Comparison of ENCODE assay signal across 9 mouse cellular contexts in the genomic region with DNA sequence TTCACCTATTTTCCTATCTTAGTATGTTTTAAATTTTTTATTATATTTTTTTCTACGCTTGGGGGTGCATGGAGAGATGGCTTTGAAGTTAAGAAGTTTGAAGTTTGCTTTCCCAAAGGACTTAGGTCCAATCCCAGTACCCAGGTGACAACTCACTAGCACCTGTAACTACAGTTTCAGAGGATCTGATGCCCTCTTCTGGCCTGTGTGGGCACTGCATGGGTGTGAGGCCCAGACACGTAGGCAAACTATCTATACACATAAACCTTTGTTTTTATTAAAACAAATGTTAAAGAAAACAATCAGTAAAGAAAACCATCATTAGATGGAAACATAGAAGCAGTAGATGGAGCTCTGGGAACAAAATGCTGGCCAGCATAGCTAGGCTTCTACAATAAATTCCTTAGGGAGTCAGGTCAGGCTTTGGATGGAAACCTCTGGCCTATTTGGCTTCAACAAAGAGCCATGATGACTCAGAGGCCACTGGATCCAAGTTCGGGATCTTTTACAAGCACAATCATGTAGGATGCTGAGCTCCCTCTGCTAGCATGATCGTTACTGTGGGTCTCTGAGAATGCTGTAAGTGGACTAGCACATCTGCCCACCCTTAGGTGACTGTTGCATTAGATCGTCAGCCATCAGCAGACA. TPM values are rescaled to one million over a fixed set of nuclear protein-coding genes. Genes with fewer than 3 reads are reported as not detected.
DNase-seq lines count a peak whose midpoint lies in the region; ATAC-seq and TF ChIP-seq lines count a peak whose summit lies in the region.
"Had no signal": no experiment of that assay in that cellular context is flagged by ENCODE, and none has a peak within 500 bp of the region (broad histone marks: within the 10 kb centered on the region; RNA-seq: fewer than 3 reads in every experiment).

No protein-coding gene starts in this region.

- ATAC-seq in hindbrain, postnatal 0 days = no peak
- ATAC-seq in hindbrain, embryonic 16.5 days = no peak
- no peak for ATAC-seq in lung, postnatal 0 days
- no peak for ATAC-seq in activated CD4-positive, CD25-positive, alpha-beta regulatory T cell, adult 4 months
- ATAC-seq in megakaryocyte, adult 5-6 weeks (ENCODE audit: poor library complexity, severe bottlenecking) = no peak

- no peak for TF ChIP-seq EP300 in lung, postnatal 0 days (IDR thresholded peaks at IDR 0.05)

- no peaks in the 10 kb centered on the region for H3K9me3 ChIP-seq in hindbrain, postnatal 0 days (ENCODE audit: low read length)
- no peaks in the 10 kb centered on the region for H3K9me3 ChIP-seq in hindbrain, embryonic 16.5 days (ENCODE audit: control insufficient read depth, low read length)
- H3K9me3 ChIP-seq in lung, postnatal 0 days (ENCODE audit: low read length) = no peaks in the 10 kb centered on the region
- H3K9me3 ChIP-seq: neural tube, embryonic 12.5 days had no signal

- H3K9ac ChIP-seq in hindbrain, postnatal 0 days (replicated peaks; ENCODE audit: low read length) = no peak overlapping the region
- H3K9ac ChIP-seq in hindbrain, embryonic 16.5 days (ENCODE audit: low read depth, low read length) = no peak overlapping the region
- H3K9ac ChIP-seq in lung, postnatal 0 days (replicated peaks; ENCODE audit: low read depth) = no peak overlapping the region
- H3K9ac ChIP-seq: neural tube, embryonic 12.5 days had no signal

- H3K4me2 ChIP-seq in hindbrain, postnatal 0 days (ENCODE audit: low read depth, low read length) = no peak overlapping the region
- no peak overlapping the region for H3K4me2 ChIP-seq in hindbrain, embryonic 16.5 days (ENCODE audit: low read length)
- H3K4me2 ChIP-seq in lung, postnatal 0 days (replicated peaks; ENCODE audit: low read depth, low read length) = no peak overlapping the region
- H3K4me2 ChIP-seq: neural tube, embryonic 12.5 days had no signal

- 78% methylated on average over 5 of the region's 5 CpGs for WGBS in hindbrain, postnatal 0 days
- 82% methylated on average over 5 of the region's 5 CpGs for WGBS in hindbrain, embryonic 16.5 days
- WGBS in lung, postnatal 0 days = 81% methylated on average over 5 of the region's 5 CpGs

- H3K4me1 ChIP-seq in hindbrain, postnatal 0 days (ENCODE audit: insufficient read depth, low read length) = no peaks in the 10 kb centered on the region
- no peaks in the 10 kb centered on the region; the same call in 1 of the 2 replicates for H3K4me1 ChIP-seq in hindbrain, embryonic 16.5 days (ENCODE audit: control insufficient read depth, insufficient read depth, low read depth, low read length)
- H3K4me1 ChIP-seq in lung, postnatal 0 days (ENCODE audit: insufficient read depth, low read depth, low read length) = no peaks in the 10 kb centered on the region
- H3K4me1 ChIP-seq: neural tube, embryonic 12.5 days had no signal

- TF ChIP-seq CTCF in hindbrain, postnatal 0 days (IDR thresholded peaks at IDR 0.05; ENCODE audit: low read depth) = peak; percentile 56
- peak; percentile 69 for TF ChIP-seq CTCF in lung, postnatal 0 days (IDR thresholded peaks at IDR 0.05)

- no peaks in the 10 kb centered on the region for H3K36me3 ChIP-seq in hindbrain, postnatal 0 days (ENCODE audit: insufficient read depth, low read length)
- H3K36me3 ChIP-seq in hindbrain, embryonic 16.5 days (ENCODE audit: control insufficient read depth, insufficient read depth, low read length) = no peaks in the 10 kb centered on the region
- no peaks in the 10 kb centered on the region for H3K36me3 ChIP-seq in lung, postnatal 0 days (ENCODE audit: insufficient read depth, low read length)
- H3K36me3 ChIP-seq: neural tube, embryonic 12.5 days had no signal

- H3K4me3 ChIP-seq in hindbrain, postnatal 0 days (ENCODE audit: low read length) = no peak overlapping the region
- H3K4me3 ChIP-seq in hindbrain, embryonic 16.5 days (ENCODE audit: low read length) = no peak overlapping the region
- no peak overlapping the region for H3K4me3 ChIP-seq in lung, postnatal 0 days (ENCODE audit: low read depth, low read length)
- H3K4me3 ChIP-seq: neural tube, embryonic 12.5 days had no signal

- no peaks in the 10 kb centered on the region for H3K27me3 ChIP-seq in hindbrain, postnatal 0 days (ENCODE audit: insufficient read depth, low read length)
- H3K27me3 ChIP-seq in hindbrain, embryonic 16.5 days (replicated peaks; ENCODE audit: control insufficient read depth, insufficient read depth, low read length) = no peaks in the 10 kb centered on the region
- H3K27me3 ChIP-seq in lung, postnatal 0 days (replicated peaks; ENCODE audit: insufficient read depth, low read length) = no peaks in the 10 kb centered on the region
- H3K27me3 ChIP-seq: neural tube, embryonic 12.5 days had no signal

- no peak for DNase-seq in hindbrain, postnatal 0 days (ENCODE audit: low spot score)
- peak; percentile 31 for DNase-seq in 416B (ENCODE audit: low read depth)
- DNase-seq in T-cell, adult 2 months (ENCODE audit: low spot score) = peak; percentile 13
- DNase-seq in gastrocnemius, adult 8-10 months (ENCODE audit: low spot score in 2 of 2) = peak; percentile 12 to 21
- no peak for DNase-seq in lung, postnatal 0 days (ENCODE audit: low spot score)

- H3K27ac ChIP-seq in hindbrain, postnatal 0 days = no peak overlapping the region
- no peak overlapping the region for H3K27ac ChIP-seq in hindbrain, embryonic 16.5 days (ENCODE audit: low read depth, low read length)
- H3K27ac ChIP-seq in lung, postnatal 0 days (ENCODE audit: low read length) = no peak overlapping the region
- H3K27ac ChIP-seq: neural tube, embryonic 12.5 days had no signal

RNA-seq across cellular contexts. Expression of a gene that starts 52.2 kb away (rescaled TPM):
- total RNA-seq in hindbrain, postnatal 0 days (2014; rRNA removed) = 2.1 and 2.6 TPM in 2 replicates
- 2.9 and 3.1 TPM in 2 replicates for polyA plus RNA-seq in hindbrain, postnatal 0 days (2015; fragmentation: Nextera tagmentation; extraction: Ambion mirVana)
- polyA plus RNA-seq in hindbrain, embryonic 16.5 days (2015; fragmentation: Nextera tagmentation; extraction: Ambion mirVana) = 1.9 and 2.9 TPM in 2 replicates
- 1 to 10 TPM in 1 of 4 experiments, under 1 TPM in 3; 0.46 to 1.4 (median 0.88) TPM for total RNA-seq in gastrocnemius, adult 8-10 months (2022)
- 1.7 and 1.9 TPM in 2 replicates for polyA plus RNA-seq in lung, postnatal 0 days (2015; fragmentation: Nextera tagmentation; extraction: Ambion mirVana)
- not detected for polyA plus RNA-seq in activated CD4-positive, CD25-positive, alpha-beta regulatory T cell, adult 4 months (2017; shearing (Covaris generic))
- 0.62 and 1.0 TPM in 2 replicates for total RNA-seq in megakaryocyte, adult 5-6 weeks (2015)
- total RNA-seq in megakaryocyte, adult 5-6 weeks (2017) = 0.37 and 1.2 TPM in 2 replicates

Comparison
In these comparisons a context has a peak if more than half of its experiments do, and no peak if none do; other contexts are left out.
1. DNase-seq: peak in 416B (single experiment), T-cell, adult 2 months (single experiment) and gastrocnemius, adult 8-10 months (2 of 2); none in hindbrain, postnatal 0 days (single experiment) and lung, postnatal 0 days (single experiment).